Mouse (Mus musculus) layer of hippocampus, postnatal 36 days (tissue): ENCODE results near the gene Gm45208. TPM values are rescaled to one million over a fixed set of nuclear protein-coding genes. Genes with fewer than 3 reads are reported as not detected.
A peak's percentile ranks its signal among the peaks of the same experiment; 100 is the strongest.
"Not testable (repeated sequence)": the region's sequence is repeated elsewhere in the genome, so short reads cannot be mapped to it uniquely, and the experiment has no call there.

Experiments used
- DNase-seq, 2 experiments: peaks; one replicate each; pipeline ENCODE4 v3.0.0; 2022
- total RNA-seq, 2 experiments: library from RNA; stranded (reverse); gene quantifications; 2 replicates each; pipeline ENCODE4 v1.2.3; 2021

Gm45208 gene
- total RNA-seq, 2 experiments from 2014 or later = 0.61 TPM; not detected in 1

GRCm38 (mm10) chrX:7728215-7728921 is 6.3 kb downstream of the Gm45208 start, which contains the start of gene Praf2:
TSS of gene Praf2 (plus strand) at chrX:7728439.
- peak; percentile 80 to 83 for DNase-seq

GRCm38 (mm10) chrX:7728922-7729265 is 6.8 kb downstream of the Gm45208 start:
- no peak for DNase-seq

GRCm38 (mm10) chrX:7733571-7734156 is 11.6 kb downstream of the Gm45208 start:
- DNase-seq = peak in 1 of 2 experiments; percentile 50

DNA sequence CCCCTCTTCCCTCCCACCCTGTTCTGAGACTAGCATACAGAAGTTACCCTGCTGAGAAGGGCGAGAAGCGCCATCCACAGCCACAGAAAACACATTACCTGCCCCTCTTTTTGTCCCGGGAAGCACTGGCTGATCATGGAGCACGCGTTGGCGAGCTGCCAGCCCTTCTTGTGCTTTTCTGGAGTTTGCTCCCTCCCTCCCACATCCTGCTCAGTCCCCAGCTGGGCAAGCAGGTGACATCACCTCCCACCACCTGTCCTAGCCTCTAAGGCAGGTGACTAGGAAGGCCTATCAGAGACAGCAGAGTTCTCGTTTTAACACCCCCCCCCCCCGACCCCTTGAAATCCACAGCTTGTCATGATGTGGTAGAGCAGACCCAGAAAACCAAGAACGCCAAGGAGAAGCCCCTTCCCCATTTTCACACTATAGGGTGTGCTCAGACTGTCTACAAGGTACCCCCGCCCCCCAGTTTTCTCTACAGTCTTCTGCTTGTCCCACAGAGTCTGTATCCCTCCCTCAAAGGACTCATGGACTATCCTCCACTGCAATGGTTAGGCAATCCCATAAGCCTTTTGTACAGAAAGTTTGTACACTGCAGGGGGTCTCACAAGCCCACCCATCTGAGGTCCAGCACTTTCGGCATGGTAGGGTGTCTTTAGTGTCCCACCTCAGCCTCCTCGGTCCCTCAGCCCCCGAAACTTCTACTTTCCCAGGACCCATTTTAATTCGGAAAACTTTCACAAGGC is 17.5 kb downstream of the Gm45208 start:
- no peak for DNase-seq

GRCm38 (mm10) chrX:7740082-7740819 is 18.2 kb downstream of the Gm45208 start:
- DNase-seq = no peak

GRCm38 (mm10) chrX:7741103-7741502 is 19.1 kb downstream of the Gm45208 start:
- DNase-seq = no peak

GRCm38 (mm10) chrX:7743470-7743869 is 21.4 kb downstream of the Gm45208 start:
- no peak for DNase-seq

- no peak for DNase-seq
Observed at GRCm38 (mm10) chrX:7744940-7745339, 22.9 kb downstream of the Gm45208 start.

- no peak for DNase-seq
Observed at GRCm38 (mm10) chrX:7745429-7745828, 23.4 kb downstream of the Gm45208 start.

- peak; percentile 57 to 65 for DNase-seq
Observed at GRCm38 (mm10) chrX:7750432-7751116, 28.5 kb downstream of the Gm45208 start, which contains the start of gene Ccdc120. TSS of gene Ccdc120 (minus strand) at chrX:7750905.

GRCm38 (mm10) chrX:7753627-7754026 is 31.6 kb downstream of the Gm45208 start:
- not testable (repeated sequence) for DNase-seq

GRCm38 (mm10) chrX:7762137-7762920 is 40.3 kb downstream of the Gm45208 start, which contains the start of gene Tfe3:
TSS of gene Tfe3 (plus strand) at chrX:7762560.
- peak; percentile 89 to 90 for DNase-seq

GRCm38 (mm10) chrX:7762921-7763197 is 40.8 kb downstream of the Gm45208 start:
- no peak for DNase-seq

- DNase-seq = peak in 1 of 2 experiments; percentile 26
Observed at GRCm38 (mm10) chrX:7763631-7764393, 41.8 kb downstream of the Gm45208 start.

DNA sequence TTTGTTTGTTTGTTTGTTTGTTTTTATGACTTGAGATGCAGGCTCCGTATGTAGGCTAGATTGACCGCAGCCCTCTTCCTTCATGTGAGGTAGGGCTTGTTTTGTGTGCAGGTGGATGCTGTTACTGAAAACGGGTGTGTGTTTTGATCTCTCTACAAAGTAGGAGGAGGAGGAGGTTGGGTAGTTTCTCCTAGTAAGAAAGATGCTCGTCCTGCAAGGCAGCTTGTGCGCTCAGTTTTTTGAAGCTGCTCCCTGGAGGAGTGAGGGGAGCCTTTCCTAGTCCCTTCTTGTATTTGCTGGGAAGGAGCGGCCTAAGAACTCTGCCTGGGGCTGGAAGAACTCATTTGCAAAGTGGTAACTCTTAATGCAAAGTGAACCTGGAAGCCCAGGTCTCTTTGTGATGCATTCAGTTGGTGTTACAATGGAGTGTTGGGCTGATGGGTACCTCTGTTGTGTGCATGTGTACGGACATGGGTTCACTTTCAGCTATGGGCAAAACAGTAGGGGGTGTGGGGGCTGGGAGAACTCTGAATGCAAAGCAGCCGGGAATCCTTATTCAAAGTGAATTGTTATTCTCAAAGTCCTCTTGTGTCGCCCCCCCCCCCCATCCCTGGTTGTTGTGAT is 42.7 kb downstream of the Gm45208 start:
- DNase-seq = no peak

DNA sequence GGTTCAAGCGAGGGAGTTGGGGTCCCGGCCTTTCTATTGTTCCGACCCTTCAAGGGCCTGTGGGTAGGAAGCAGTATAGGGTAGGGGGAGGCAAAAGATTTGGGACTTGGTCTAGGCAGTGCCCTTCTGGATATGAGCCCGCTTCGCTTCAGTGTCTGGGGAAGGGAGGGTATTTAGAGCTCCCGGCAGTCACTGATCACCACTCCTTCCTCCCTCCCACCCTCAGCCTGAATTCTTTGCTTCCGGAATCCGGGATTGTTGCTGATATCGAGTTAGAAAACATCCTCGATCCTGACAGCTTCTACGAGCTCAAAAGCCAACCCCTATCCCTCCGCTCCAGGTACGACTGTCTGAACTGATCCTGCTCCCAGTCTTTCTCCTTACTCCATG is 43.2 kb downstream of the Gm45208 start:
- DNase-seq = no peak

DNA sequence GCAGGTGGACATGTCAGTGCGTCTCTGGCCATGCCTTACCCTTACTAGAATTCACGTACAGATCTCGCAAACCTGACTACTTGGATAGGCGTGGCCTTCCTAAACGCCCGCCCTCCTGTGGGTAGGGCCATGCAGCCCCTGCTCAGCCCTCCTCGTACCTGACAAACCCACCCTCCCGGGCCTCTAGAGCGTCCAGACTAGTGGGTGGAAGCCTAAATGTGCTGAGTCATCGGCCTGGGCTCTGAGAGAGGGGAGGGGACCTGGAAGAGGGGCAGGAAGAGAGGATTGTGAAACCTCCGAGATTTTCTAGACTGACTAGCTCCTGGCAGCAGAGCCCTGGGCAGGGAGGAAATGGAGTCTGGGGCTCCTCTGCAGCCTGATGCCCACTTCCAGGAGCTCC is 43.7 kb downstream of the Gm45208 start:
- no peak for DNase-seq

- no peak for DNase-seq
Observed at GRCm38 (mm10) chrX:7769302-7770017, 47.4 kb downstream of the Gm45208 start.

DNA sequence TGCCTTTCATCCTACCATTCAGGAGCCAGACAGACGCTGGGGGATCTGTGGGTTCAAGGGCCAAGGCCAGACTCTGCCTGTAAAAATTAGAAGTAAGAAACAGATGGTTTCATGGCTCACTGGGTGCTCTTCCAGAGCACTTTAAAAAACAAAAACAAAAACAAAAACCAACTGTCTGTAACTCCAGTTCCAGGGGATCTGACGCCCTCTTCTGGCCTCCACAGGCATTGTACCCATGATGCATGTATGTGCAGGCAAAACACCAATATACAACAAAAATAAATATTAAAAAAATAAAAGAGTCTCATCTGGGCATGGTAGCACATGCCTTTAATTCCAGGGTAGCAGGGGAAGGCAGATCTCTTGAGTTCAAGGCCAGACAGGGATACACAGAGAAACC is 50.7 kb downstream of the Gm45208 start:
- no peak for DNase-seq
